Mouse (Mus musculus): ENCODE measurements around the gene Olfr371.

The Olfr371 gene

DNA sequence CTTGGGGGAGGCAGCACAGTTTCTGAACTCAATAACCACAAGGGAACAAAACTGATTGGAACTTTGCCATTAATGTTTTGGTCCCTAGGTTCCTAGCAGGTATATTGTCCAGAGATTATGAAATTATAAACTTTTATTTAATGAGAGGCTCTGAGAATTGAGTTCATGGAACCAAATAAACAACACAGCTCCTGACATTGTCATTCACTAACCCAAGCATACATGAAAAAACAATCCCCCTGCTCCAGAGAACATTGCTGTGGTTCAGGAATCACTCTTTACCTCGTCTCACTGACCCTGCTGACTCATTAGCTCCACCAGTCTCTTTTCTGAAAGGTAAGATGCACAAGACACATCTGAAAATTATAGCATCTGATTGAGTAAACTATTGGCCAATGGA lies at the start of gene Olfr371:
Olfr371 (plus strand) TSS at position 301 of the 400 bp plus-strand sequence.
- CTCF ChIA-PET, result no interaction called here

DNA sequence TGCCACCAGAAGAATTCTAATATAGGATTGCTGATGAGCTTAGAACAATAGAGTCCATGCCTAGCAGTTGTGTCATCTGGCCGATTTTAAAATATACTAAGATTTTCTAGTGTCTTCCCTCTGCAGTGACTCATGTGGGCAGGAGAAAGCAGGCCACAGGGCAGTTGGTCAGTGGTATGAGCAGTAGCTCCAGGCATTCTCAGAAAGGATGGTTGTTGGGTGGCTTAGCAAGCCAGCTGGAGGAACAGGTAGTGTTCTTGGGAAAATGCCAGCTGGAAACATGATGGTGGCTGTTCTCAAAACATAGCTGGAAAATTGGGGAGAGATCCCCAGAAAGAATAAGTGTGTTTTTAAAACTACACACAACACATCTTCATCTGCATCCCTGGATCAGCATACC lies 33.4 kb upstream of the Olfr371 start:
- CTCF ChIA-PET, result no interaction called here

DNA sequence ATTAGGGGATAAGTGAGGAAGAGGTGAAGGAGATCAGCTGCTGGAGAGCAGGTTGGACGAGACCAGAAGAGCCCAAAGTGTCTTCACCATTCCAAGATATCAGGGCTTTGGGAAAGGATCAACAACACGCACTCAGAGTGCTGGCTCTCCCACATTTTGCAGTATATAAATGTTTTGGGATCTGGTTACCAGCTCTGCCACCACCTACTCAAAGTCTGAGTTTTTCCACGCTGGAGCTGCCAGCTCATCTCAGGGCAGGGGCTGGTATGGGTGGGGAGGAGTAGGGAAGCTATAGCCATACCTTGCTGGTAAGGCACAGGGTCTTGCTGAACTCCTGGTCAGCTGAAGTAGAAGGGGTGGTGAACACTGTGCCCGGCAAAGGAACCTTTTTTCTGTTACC lies 5.6 kb upstream of the Olfr371 start:
- CTCF ChIA-PET, result no interaction called here

DNA sequence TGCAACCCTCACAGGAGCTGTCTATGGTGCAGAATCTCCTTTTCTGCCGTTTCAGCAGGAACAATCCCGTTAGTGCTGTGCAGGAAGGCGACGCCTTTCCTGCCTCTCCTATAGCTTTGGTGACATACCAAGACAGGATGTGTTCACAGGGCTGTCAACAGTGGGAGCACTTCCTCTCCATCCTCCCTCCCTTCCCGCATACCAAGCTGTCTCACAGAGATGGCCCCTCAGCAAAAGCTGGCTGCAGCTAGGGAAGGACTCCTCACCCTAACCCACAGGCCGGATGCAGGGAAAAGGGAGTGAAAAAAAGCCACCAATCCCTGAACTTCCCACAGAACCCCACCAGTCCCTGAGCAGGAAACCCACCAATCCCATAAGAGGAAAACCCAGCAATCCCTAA lies 4.8 kb upstream of the Olfr371 start:
- CTCF ChIA-PET, result no interaction called here

DNA sequence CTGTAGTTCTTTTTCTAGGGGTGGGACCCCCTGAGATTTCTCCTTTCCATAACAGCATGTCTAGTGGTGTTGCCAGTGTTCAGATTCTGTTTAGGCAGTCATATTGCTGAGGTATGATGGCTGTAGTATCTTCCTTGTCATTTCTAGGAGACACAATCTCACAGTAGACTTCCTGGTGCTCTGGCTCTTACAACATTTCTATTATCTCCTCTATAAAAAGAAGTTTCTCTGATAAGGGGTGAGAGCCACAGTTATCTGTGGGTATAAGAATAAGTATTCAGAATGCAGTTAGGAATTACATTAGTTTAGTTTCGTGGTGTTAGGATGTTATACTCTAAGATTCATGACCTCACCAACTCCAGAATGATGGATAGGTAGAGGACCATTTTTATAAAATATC lies 1.5 kb downstream of the Olfr371 start:
- CTCF ChIA-PET, result no interaction called here

Data from spleen, embryonic (tissue).